Mouse (Mus musculus): Measurements from ENCODE around the gene Trpm2.
"Not testable (repeated sequence)": the region's sequence is repeated elsewhere in the genome, so short reads cannot be mapped to it uniquely, and the experiment has no call there.

Gene Trpm2

GRCm38 (mm10) chr10:77970481-77970880 is at the start of gene Trpm2:
Trpm2 (minus strand) TSS chr10:77970563.
- DNase-seq: peak; percentile 98

GRCm38 (mm10) chr10:78019984-78020383 is 49.6 kb upstream of the Trpm2 start:
- DNase-seq: not testable (repeated sequence)

GRCm38 (mm10) chr10:78019291-78019690 is 48.9 kb upstream of the Trpm2 start:
- no peak for DNase-seq

GRCm38 (mm10) chr10:78018797-78019203 is 48.4 kb upstream of the Trpm2 start:
- DNase-seq: peak; percentile 94

GRCm38 (mm10) chr10:78016366-78016765 is 46.0 kb upstream of the Trpm2 start:
- DNase-seq: no peak

- no peak for DNase-seq
Measured at GRCm38 (mm10) chr10:78015489-78015888, 45.1 kb upstream of the Trpm2 start.

GRCm38 (mm10) chr10:78012661-78013495 is 42.5 kb upstream of the Trpm2 start:
- DNase-seq: no peak

GRCm38 (mm10) chr10:78011116-78011515 is 40.8 kb upstream of the Trpm2 start:
- not testable (repeated sequence) for DNase-seq

- DNase-seq: no peak
Measured at GRCm38 (mm10) chr10:78010335-78010734, 40.0 kb upstream of the Trpm2 start.

- DNase-seq: no peak
Measured at GRCm38 (mm10) chr10:78009945-78010293, 39.6 kb upstream of the Trpm2 start, which contains the start of gene Pfkl. Pfkl (minus strand) TSS chr10:78010083.

GRCm38 (mm10) chr10:78009184-78009944 is 39.0 kb upstream of the Trpm2 start:
- peak; percentile 100 for DNase-seq

GRCm38 (mm10) chr10:78008169-78008568 is 37.8 kb upstream of the Trpm2 start:
- DNase-seq: peak; percentile 86

GRCm38 (mm10) chr10:78007203-78007602 is 36.8 kb upstream of the Trpm2 start:
- no peak for DNase-seq

GRCm38 (mm10) chr10:78005791-78006438 is 35.6 kb upstream of the Trpm2 start:
- no peak for DNase-seq

- peak; percentile 85 for DNase-seq
Measured at GRCm38 (mm10) chr10:78004479-78005100, 34.2 kb upstream of the Trpm2 start.

- no peak for DNase-seq
Measured at GRCm38 (mm10) chr10:78002316-78002715, 32.0 kb upstream of the Trpm2 start.

- DNase-seq: peak; percentile 95
Measured at GRCm38 (mm10) chr10:78001796-78002195, 31.4 kb upstream of the Trpm2 start.

- DNase-seq: peak; percentile 84
Measured at GRCm38 (mm10) chr10:78000200-78000599, 29.8 kb upstream of the Trpm2 start.

- peak; percentile 96 for DNase-seq
Measured at GRCm38 (mm10) chr10:77995639-77996038, 25.3 kb upstream of the Trpm2 start.

- DNase-seq: no peak
Measured at GRCm38 (mm10) chr10:77985775-77986174, 15.4 kb upstream of the Trpm2 start.

- peak; percentile 95 for DNase-seq
Measured at GRCm38 (mm10) chr10:77984660-77985059, 14.3 kb upstream of the Trpm2 start.
